Mouse (Mus musculus) lung, adult 2 months (tissue): ENCODE measurements around the gene Pcx.

Source experiments
- CTCF ChIP-seq: fragments of 200-500 bp; IDR thresholded peaks from 2 replicates; pipeline ENCODE4 v1.5.1; 2011; ENCODE audit warnings: mild to moderate bottlenecking, low read length, control low read depth; ENCODE audit not compliant: insufficient read depth
- POLR2A ChIP-seq: fragments of 200-500 bp; IDR thresholded peaks from 2 replicates; pipeline ENCODE4 v1.6.1; 2011; ENCODE audit warnings: low read depth, mild to moderate bottlenecking, control low read depth, low read length, borderline replicate concordance; ENCODE audit errors: extremely low read depth

GRCm38 (mm10) chr19:4547801-4548200, 37.5 kb downstream of the Pcx start:
- TF ChIP-seq POLR2A (no peak), CTCF (no peak)
